Mouse (Mus musculus) urinary bladder, postnatal 4 days (tissue): ENCODE results near the gene Gen1.

ENCODE experiments used
- DNase-seq, 2 experiments: peaks; one replicate each; pipeline ENCODE4 v3.0.0; 2021 to 2022; ENCODE audit warnings: low spot score in 2 of 2

The Gen1 gene

DNA sequence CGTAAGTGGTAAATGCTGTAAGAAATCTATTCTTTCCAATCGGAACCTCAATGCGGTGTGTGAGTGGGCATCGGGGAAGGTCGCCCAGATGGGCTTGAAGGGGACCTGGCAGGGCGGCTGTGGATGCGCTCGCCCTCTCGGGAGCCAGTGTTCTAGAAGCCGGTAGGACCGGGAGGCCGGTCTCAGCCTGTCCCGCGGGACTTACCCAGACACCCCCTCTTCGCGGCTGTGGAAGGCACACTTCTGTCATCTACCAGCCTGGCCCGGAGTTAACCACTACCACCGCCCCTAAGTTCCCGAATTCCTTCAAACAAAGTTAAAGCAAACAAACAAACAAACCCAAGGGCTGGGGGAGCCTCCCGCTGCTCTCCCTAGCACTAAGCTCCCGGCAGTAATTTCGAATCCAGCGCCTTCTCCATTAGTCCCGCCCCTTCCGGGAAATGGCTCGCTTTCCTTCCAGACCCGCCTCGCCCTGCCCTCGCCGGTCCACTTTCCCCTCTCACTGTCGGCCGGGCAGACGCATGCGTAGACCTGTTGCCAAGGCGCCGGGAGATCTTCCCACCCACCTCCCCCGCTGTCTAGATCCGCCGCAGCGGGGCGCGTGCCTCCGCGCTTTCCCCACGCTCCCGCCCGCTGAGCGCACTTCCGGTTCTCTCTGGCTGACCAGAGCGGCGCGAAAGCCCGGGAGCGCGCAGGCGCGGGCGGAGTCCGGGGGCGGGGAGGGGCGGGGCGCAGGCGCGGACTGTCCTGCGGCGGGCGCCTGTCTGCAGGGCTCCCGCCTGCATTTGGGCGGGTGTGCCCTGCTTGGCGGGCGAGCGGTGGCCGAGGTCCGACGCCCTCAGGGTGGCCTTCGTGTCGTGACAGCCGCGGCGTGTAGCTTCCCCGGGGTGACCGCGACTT is at the start of gene Gen1, which contains the start of gene Smc6:
TSS of gene Gen1 (minus strand) at position 420 of the 900 bp plus-strand sequence.
TSS of gene Smc6 (plus strand) at position 505 of the 900 bp plus-strand sequence.
- DNase-seq, result peak; percentile 94 to 95

GRCm38 (mm10) chr12:11313840-11314239 is 48.2 kb upstream of the Gen1 start:
- no peak for DNase-seq

GRCm38 (mm10) chr12:11311106-11311505 is 45.5 kb upstream of the Gen1 start:
- DNase-seq, result no peak

- DNase-seq, result no peak
Observed at GRCm38 (mm10) chr12:11306753-11307645, 41.4 kb upstream of the Gen1 start.

DNA sequence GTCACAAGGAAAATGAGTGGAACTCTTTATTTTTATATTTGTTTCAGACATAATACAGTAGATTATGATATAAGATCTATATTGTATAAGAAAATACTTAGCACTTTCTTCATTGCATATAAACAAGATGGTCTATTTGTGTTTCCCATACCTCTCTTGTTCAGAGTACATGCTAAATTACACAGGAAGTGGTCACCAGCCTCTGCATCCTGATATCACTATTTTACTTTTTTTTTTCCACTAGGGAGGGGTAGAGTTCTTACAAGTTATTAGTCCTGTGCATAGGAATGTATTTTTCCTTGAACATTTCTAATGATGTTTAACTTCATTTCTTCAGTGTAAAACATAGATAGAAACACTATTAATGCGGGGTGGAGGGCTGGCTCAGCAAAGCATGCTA is 35.3 kb upstream of the Gen1 start:
- no peak for DNase-seq

GRCm38 (mm10) chr12:11286382-11286781 is 20.8 kb upstream of the Gen1 start:
- DNase-seq, result no peak

DNA sequence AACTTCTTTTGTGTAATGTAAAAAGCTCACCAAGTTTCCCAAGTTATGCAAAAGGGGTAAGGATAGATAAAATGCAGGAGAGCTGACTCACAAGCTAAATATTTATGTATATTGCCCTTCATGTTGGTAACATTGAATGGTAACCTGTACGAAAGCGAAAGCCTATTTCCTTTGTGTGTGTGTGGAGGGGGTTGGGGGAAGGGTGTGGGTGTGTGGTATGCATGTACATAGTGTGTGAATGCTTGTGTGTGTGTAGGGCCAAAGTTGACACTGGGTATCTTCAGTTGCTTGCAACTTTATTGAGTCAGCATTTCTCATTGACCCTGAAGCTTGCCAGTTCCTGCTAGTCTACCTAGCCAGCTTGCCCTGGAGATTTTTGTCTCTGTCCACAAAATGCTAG is 16.0 kb upstream of the Gen1 start:
- no peak for DNase-seq

- DNase-seq, result no peak
Observed at GRCm38 (mm10) chr12:11279886-11280285, 14.3 kb upstream of the Gen1 start.

DNA sequence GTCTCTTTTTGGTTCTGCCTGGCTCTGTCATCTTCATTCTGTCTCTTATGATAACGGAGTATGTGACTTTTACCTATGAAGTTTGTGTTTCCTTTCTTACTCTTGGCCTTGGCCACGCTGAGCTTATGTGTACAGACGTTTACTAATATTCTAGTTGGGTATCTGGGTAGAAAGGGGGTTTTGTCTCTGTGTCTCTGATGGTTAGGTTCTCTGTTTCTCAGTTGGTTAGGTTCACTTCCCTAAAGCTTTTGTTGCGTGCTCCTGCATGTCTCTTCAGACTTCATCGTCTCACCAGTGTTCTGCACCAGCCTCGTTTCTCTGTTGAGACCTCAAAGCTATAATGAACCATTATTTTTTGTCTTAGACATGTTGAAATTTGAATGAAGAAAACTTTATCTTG is 11.6 kb upstream of the Gen1 start:
- no peak for DNase-seq

- no peak for DNase-seq
Observed at GRCm38 (mm10) chr12:11276632-11277031, 11.0 kb upstream of the Gen1 start.

DNA sequence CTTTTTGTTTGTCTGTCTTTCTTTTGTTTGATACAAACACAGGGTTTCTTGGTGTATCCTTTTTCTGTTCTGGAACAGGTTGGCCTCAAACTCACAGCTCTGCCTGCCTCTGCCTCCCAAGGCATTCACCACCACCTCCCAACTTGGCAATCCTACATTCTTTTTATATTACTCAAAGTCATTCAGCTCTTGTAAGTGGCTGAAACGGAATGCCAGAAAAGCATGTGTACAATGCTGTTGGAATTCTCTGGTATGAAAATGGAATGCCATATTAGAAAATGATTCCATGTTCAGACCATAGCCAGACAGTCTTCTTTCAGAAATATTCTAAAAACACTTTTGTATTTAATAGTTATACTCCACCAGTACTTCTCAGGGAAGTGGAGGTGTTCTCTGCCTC is 7.6 kb upstream of the Gen1 start:
- DNase-seq, result no peak

DNA sequence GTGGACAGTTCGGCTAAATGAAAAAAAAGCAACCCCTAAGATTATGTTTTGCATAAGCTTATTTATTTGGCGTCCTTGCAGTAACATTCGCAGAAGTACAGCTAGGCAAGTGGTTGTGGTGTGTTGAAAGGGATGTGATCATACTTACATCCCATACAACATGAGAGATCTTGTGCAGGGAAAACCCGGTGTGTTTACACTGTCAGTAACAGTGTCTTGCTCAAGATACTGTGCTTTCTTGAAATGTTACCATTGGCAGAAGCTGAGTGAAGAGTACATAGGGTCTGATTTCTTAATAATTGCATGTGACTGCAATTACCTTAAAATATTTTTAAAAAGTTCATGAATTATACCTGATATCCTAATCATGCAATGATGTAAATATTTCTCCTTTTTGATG is 7.0 kb upstream of the Gen1 start:
- DNase-seq, result no peak

GRCm38 (mm10) chr12:11267030-11267429 is 1.4 kb upstream of the Gen1 start:
- no peak for DNase-seq

DNA sequence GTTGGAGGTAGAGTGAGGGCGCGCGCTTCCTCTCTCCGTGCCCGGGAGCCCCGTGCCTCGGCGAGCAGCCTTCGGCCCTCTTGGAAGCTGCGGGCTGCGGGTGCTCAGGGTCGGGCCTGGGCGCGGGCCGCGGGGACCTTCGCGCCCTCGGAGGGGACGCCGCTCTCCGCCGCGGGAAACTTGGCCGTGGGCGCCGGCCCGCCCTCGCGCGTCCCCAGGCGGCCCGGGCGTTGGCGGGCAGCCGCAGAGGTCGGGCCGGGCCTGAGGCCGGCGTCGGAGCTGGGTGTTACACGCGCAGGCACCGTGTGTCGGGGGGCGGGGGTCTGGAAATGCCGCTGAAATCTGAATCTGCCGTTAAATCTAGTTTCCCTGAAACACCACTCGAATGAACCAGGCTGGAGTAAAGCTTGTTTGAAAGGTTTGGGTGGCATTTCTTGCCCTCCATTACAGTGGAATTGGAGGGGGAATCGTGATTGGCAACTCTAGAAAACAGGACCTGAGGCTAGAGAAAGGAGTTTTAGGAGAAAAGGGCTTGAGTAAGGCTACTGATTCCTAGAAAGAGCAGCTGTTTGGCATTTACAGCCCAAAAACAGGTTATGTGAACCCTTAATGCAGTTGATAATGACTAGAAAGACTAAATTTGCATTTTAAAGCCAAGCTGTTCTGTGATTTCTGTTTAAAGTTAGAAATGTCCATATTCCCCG is 833 bp upstream of the Gen1 start:
- DNase-seq, result peak in 1 of 2 experiments; percentile 61

- DNase-seq, result no peak
Observed at GRCm38 (mm10) chr12:11264895-11265294, 706 bp downstream of the Gen1 start.

DNA sequence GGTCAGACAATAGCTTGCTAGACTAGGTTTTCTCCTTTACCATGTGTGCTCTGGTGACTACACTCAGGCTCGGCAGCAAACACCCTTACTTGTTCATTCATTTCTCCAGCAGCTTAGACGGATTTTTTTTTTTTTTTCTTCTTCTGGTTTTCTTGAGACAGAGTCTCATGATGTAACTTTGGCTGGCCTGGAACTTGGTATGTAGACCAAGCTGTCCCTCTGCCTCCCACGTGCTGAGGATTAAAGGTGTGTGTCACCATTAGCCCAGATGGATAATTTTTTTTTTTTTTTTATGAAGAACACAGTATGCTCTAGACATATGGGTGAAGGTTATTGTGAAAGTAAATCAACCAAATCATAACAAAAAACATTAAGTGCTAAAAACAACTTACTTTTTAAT is 15.3 kb downstream of the Gen1 start:
- DNase-seq, result no peak

DNA sequence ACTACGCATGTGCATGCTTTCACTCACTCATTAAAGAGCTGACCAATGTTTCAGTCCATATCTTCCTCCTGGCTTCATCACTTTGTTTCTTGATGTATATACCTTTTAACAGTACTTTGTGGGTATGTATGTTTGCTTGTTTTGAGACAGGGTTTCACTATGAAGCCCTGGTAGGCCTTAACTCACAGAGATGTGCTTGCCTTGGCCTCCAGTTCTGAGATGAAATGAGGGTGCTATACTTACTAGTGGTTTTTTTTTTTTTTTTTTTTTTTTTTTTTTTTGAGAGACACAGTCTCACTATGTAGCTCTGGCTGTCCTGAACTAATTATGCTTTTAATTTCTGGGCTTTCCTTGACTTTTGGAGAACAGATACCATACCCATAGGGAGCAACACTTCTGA is 18.1 kb downstream of the Gen1 start:
- no peak for DNase-seq

DNA sequence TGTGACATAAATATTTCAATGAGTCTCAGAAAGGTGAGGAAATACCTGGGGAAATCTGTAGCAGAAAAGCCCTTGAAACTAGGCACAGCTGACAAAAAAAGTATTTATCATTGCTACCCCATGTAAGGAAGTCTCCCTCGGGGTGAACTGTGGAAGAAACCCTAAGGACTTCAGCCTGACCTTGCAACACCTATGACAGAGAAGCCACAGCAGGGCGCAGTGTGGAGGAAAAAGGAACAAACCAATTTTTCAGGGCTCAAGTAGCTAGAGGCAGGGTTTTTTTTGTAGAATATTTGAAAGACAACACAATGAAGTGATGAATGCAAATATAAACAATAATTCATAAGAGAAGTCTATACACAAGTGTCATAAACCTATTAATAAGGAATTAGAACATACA is 29.6 kb downstream of the Gen1 start:
- DNase-seq, result no peak

- no peak for DNase-seq
Observed at GRCm38 (mm10) chr12:11230267-11230666, 35.3 kb downstream of the Gen1 start.

GRCm38 (mm10) chr12:11226529-11227268 is 38.9 kb downstream of the Gen1 start:
- no peak for DNase-seq

DNA sequence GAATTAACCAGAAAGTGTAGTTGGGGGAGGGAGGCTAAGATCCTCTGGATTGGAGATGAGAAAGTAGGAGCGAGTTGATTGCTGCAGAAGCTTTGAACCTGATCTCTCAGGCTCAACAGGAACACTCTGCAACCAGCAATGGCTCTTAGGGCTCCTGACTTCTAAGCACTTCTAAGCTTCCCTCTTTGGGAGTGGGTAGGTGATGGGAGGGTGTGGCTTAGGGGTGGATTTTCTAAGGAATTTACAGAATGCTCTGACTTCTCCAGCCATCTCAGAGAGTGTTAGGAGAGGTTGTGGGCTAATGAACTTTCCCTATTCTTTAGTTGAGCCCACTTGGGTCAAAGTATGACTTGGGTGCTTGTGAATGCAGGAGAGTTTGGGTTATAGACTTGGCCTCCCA is 39.5 kb downstream of the Gen1 start:
- DNase-seq, result no peak
